Mouse (Mus musculus) cerebellum, adult 18-20 months (tissue): ENCODE measurements around the gene Znhit2.

Experiments
- DNase-seq, 2 experiments: peaks; one replicate each; pipeline ENCODE4 v3.0.0; 2021

Gene Znhit2

DNA sequence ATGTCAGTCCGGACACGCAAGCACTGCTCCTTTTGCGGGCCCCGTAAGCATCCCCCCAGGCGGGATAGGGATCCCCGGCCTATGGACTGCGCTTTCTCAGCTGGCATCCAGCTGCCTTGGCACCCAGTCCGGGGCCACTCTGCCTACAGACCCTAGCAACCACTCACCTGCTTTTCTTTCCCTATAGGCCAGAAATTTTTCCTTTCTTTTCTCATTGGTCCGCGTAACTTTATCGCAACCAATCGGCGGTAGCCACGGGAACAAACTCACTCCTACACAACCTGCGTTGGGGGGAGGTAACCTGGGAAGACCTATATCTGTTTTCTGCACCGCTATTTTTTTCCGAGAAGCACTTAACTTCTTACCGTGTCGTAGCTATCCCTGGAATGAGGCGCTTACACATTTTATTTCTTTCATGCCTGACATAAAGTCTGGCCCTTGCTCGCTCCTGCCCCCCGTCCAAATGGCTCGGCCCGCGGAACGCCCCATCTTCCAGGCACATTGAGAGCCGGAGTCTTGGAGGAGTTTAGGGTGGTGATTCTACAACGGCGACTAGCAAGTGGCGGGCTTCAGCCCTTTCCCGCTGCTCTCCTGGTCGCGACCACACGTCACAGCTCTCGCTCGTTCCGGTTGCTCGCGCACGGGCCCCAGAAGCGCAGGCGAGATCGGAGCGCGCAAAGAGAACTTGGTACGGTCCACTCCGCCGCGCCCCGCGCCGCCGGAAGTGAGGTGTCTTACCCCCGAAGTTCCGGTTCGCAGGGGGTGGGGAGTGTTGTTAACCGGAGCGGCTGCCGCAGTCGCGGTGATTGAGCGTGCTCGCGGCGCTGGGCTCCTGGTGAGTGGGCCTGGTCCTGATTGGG is 14.5 kb upstream of the Znhit2 start, which contains the start of gene Syvn1:
TSS of gene Syvn1 (plus strand) at position 283 of the 860 bp plus-strand sequence.
- DNase-seq, result peak; percentile 93

DNA sequence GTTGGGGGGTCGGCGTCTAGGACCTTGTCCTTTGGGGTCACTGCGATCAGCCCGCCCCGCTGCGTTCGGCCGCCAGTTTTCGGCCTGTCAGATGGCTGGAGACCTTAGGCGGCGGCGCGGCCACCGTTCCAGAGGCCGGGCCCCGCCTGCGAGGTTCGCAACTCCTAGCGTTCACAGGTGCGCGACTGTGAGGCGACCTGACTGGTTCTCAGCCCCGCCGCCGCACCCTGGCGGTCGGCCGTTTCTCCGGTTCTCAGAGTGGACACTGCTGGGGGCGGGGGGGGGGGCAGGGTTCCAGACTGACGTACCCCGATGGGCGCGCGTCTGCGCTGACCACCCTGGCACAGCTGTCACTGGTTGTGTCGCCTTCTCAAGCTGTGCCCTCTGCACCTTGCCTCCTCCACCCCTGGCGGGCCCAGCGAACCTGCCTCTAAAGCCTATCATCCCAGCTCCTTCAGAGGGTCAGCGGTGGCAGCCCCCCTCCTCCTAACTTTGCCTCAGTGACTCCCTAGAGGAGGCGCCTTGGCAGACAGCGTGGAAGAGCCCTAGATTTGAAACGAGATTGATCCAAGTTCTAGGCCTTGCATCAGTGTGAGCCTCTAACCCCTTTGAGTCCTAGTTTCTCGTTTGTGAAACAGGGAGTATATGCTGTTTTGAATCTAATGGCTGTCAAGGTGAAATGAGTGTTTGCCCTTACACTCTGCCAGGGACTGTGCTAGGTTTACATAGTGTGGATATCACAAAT is 13.7 kb upstream of the Znhit2 start:
- peak in 1 of 2 experiments; percentile 31 for DNase-seq

- peak in 1 of 2 experiments; percentile 21 for DNase-seq
Observed at GRCm38 (mm10) chr19:6047899-6048166, 13.2 kb upstream of the Znhit2 start.

- DNase-seq, result no peak
Observed at GRCm38 (mm10) chr19:6048681-6049410, 12.1 kb upstream of the Znhit2 start.

DNA sequence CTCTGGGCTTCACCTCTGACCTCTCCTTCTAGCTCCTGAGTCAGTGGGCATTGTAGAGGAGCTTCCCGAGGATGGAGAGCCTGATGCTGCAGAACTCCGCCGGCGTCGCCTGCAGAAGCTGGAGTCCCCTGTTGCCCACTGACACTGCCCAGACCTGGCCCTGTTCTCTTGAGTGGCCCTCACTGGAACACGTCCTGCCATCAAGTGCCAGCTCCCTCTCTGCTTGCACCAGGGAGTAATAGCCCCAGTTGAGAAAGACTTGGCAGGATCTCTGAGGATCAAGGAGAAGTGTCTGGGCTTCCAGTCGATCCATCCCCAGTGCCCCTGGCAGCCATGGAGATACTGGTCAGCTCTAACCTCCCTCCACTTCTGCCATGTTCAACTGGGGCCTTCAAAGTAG is 8.5 kb upstream of the Znhit2 start:
- peak in 1 of 2 experiments; percentile 3 for DNase-seq

DNA sequence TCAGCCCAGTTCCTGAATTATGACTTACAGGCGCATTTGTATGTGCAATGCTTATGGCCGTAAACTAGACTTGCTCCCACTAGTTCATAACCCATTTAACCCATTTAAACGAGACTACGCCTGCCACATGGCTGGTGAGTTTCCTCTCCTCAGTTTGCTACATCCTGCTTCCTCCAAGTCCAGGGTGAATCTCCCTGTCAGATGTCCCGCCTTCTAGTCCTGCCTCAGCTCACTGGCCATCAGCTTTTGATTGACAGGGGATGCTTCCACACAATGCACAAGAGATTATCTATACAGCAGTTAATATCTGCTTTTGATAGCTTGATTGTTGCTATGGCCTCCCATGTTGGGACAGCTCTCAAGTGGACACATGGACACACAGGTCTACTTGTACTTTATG is 6.7 kb upstream of the Znhit2 start:
- no peak for DNase-seq

GRCm38 (mm10) chr19:6056696-6057095 is 4.3 kb upstream of the Znhit2 start:
- peak; percentile 21 to 25 for DNase-seq

DNA sequence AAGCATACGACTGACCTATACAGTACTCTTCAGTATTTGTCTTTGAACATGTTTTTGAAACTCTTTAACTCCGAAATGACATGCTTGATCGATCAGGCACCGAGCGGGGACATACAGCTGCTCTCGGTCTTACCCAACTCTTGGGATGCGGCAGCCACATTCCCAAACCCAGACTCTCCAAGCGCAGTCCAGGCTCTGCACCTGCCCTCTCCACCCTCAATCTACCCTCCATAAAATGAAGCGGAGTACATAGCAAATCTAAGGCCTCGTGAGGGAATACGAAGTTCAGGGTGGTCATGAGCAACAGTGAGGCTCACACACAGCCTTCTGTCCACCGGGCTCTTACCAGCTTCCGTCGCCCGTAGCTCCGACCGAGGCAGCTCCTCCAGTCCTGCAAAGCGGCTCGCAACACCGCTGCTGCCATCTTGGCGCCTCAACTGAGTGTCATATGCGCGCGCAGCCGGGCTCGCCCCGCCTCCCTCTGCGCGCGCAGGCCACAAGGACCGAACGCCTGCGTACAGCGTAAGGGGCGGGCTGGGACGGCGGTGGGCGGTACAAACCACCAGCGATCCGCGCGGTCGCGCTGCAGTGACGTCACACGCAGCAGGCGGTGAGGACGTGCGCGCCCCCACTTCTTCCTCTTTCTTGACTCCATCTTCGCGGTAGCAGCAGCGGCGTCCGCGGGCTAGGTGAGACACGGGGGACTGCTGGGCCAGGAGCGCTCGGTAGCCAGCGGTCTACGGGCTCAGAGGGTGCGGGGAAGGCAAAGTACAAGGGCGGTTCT is 3.5 kb upstream of the Znhit2 start, which contains the start of the genes Mrpl49 and Fau:
TSS of gene Mrpl49 (minus strand) at position 473 of the 784 bp plus-strand sequence.
TSS of gene Fau (plus strand) at position 532 of the 784 bp plus-strand sequence.
- peak; percentile 97 to 99 for DNase-seq

DNA sequence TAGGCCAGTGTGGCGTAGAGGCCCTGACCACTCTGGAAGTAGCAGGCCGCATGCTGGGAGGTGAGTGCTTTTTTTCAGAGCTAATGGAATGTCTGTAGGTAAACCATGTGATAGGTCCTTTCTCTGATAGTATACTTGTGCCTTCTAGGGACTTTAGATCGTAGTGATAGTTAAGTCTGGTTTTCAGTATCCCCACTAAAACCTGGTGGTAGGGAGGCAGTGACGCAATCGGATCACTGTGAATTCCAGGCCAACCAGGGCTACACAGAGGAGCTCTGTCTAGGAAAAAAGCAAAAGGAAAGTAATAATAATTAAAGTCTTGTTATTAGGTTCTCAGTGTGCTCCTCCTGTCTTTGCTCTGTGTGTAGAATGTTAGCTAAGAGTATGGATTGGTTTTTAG is 2.5 kb upstream of the Znhit2 start:
- no peak for DNase-seq

- DNase-seq, result peak in 1 of 2 experiments; percentile 7
Observed at GRCm38 (mm10) chr19:6058966-6059365, 2.0 kb upstream of the Znhit2 start.

GRCm38 (mm10) chr19:6061641-6062302 is 780 bp downstream of the Znhit2 start:
- DNase-seq, result peak; percentile 30 to 53

- DNase-seq, result no peak
Observed at GRCm38 (mm10) chr19:6062418-6062817, 1.4 kb downstream of the Znhit2 start.

- DNase-seq, result no peak
Observed at GRCm38 (mm10) chr19:6063081-6063480, 2.1 kb downstream of the Znhit2 start.

- no peak for DNase-seq
Observed at GRCm38 (mm10) chr19:6066571-6066970, 5.6 kb downstream of the Znhit2 start.

- peak; percentile 91 to 93 for DNase-seq
Observed at GRCm38 (mm10) chr19:6067011-6067723, 6.2 kb downstream of the Znhit2 start.

DNA sequence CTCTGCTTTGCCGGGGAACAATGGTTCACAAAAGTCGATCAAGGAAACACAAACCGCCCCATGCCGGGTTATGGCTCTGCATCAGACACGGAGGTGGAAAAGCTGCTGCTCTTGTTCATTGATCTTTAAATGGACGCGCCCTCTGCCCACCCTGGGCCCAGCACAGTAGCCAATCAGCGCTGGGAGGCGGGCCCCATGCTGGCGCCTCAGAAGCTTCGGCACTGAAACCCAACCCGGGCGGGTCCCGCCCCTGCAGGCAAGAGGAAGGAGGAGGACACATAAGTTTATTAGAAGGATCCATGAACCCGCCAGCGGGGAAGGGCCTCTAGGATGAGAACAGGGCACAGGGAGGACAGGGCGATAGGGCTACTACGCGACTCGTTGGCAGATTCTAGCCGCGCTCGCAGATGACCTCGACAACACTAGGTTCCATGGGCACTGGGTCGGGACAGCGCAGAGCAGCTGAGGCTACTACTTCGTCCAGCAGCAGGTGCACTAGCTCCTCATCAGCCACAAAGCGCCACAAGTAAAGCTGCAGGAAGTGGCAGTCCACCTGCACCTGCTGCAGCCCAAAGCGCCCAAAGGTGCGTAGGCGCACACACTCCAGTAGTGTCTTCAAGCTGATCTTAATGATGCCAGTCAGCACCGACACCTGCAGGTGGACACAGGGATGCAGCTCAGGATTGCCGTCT is 6.9 kb downstream of the Znhit2 start, which contains the start of gene Tm7sf2:
TSS of gene Tm7sf2 (minus strand) at position 650 of the 692 bp plus-strand sequence.
- DNase-seq, result peak; percentile 85 to 88

DNA sequence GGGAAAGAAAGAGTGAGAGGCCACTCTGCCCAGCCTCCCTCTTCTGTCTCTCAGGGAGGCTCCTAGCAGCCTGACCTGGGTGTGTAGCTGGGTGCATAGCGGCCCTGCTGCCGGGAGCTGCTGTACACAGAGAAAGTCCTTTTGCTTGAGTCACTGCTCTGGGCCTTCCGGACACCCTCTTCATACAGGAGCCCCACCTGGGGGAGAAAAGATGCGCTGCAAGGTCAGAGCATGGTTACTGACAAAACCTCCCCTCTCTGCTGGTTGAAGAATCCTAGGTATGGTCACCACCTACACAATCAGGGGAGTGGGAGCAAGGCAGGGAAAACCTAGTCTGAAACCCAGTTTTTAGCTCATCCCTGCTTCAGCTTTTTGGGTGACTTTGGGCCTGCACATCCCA is 8.0 kb downstream of the Znhit2 start:
- DNase-seq, result no peak

DNA sequence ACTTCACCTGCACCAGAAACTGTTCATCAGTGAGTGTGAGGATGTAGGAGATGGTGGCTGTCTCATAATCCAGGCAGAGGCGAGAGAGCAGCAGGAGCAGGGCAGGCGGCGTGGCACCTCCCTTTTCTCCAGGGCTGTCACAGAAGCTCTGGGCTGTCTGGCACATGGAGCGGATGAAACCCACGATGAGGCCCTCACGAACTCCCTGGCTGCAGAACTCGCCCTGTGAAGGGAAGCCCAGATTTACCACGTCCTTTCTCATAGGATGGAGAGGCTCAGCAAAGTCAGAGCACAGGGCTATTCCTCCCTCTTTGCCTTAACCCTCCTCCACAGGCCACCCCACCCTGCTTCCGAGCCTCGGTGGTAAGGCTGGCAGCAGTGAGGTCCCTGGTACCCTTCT is 8.9 kb downstream of the Znhit2 start:
- DNase-seq, result no peak

GRCm38 (mm10) chr19:6070571-6071250 is 9.7 kb downstream of the Znhit2 start:
- DNase-seq, result no peak

DNA sequence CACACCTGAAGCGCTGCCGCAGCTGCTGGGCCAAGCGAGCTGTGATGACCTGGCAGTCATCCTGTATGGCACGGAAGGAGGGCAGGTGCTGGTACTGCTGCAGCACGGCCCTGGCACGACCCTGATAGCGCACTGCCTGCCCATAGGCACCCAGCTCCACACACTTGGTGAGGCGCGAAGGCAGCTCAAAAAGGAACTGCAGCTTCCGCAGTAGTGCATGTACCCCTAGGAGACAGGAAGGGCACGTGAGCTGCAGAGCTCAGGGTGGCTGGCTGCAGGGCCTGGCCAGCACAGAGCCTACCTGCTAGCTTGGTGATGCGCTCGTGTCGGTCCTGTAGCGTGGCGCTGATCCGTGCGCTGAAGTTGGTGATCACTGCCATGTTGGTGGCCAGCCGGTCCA is 10.3 kb downstream of the Znhit2 start:
- no peak for DNase-seq
